Mouse (Mus musculus): Measurements from ENCODE around the gene Fads2.

GRCm38 (mm10) chr19:10112956-10113355 is 11.4 kb upstream of the Fads2 start:
- TF ChIP-seq CEBPB (IDR thresholded peaks at IDR 0.05; ENCODE audit: insufficient read depth, poor library complexity, severe bottlenecking) (no peak), MAX (IDR thresholded peaks at IDR 0.05; ENCODE audit: low read depth) (no peak), POLR2A (IDR thresholded peaks at IDR 0.05; ENCODE audit: insufficient read length, low read depth) (no peak), TCF12 (IDR thresholded peaks at IDR 0.05; ENCODE audit: insufficient read depth, poor library complexity, severe bottlenecking) (no peak), MYOG (IDR thresholded peaks at IDR 0.05; ENCODE audit: control insufficient read depth in 1 of 3, insufficient read depth in 1 of 3, insufficient read length in 2 of 3, low read depth in 2 of 3) (no peak), POLR2AphosphoS2 (IDR thresholded peaks at IDR 0.05; ENCODE audit: insufficient read length, low read depth) (no peak), SRF (IDR thresholded peaks at IDR 0.05; ENCODE audit: control insufficient read depth, insufficient read length, low read depth) (no peak), USF1 (IDR thresholded peaks at IDR 0.05; ENCODE audit: low read depth) (no peak), MYOD1 (IDR thresholded peaks at IDR 0.05; ENCODE audit: control insufficient read depth in 1 of 3, insufficient read length in 2 of 3, low read depth in 2 of 3) (no peak), E2F4 (IDR thresholded peaks at IDR 0.05; ENCODE audit: insufficient read depth) (no peak)
